Mouse (Mus musculus): Measurements from ENCODE around the gene Cox6a1. TPM values are rescaled to one million over a fixed set of nuclear protein-coding genes. Genes with fewer than 3 reads are reported as not detected.
A peak's percentile ranks its signal among the peaks of the same experiment; 100 is the strongest.
"Not testable (repeated sequence)": the region's sequence is repeated elsewhere in the genome, so short reads cannot be mapped to it uniquely, and the experiment has no call there.

Gene Cox6a1
- not detected in 2 replicates for polyA plus RNA-seq (2012; ENCODE audit: insufficient read depth, insufficient read length, low replicate concordance, missing spikeins)

DNA sequence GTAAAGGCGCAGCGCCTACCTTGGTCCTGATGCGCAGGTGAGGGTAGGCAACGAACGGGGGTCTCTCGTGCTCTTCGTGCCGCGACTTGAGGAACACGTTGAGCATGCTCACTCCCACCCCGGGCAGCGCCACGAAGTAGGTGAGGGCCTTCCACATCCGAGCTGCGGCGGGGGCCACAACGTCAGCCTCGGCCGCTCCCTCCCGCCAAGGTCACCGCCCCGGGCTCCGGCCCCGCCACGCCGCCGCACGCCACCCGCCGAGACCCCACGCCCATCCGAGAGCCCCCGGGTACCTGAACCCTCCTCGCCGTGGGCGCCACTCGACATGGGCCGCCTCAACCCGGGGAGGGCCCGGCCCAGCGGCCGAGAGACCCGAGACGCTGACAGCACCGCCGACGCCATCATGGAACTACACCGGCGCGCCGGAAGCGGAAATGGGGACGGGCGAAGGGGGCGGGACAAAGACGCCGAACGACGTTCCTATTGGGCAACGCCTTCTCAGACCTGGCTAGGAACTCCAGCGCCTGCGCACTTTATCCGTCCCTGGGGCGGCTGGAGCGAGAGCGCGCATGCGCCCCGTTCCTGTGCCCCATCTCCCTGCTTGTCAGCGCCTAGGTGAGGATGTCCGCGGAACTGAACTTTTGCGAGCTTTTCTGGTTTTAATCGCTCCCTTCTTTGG lies at the start of gene Cox6a1:
Cox6a1 (minus strand) TSS at position 436 of the 679 bp plus-strand sequence.
- peak within 1 kb of the TSS; percentile 91 for H3K4me3 ChIP-seq (ENCODE audit: insufficient read depth, low read depth, low read length)
- H3K27ac ChIP-seq (ENCODE audit: insufficient read depth, low read depth, low read length) = peak within 1 kb of the TSS; percentile 71
- 1% methylated on average over 67 of the region's 74 CpGs for WGBS
- 0 out of 2 replicates have a peak, but pooled peaks cover 2% of the 10 kb centered on the region for H3K4me1 ChIP-seq (ENCODE audit: control insufficient read depth, insufficient read depth, low read length)
- 0 out of 2 replicates have a peak, but pooled peaks have one; percentile 12 for TF ChIP-seq CTCF (IDR thresholded peaks at IDR 0.05; ENCODE audit: insufficient read depth, low read depth, low read length)
- TF ChIP-seq POLR2A (IDR thresholded peaks at IDR 0.05; ENCODE audit: insufficient read depth, low read depth, low read length) = peak; percentile 85

DNA sequence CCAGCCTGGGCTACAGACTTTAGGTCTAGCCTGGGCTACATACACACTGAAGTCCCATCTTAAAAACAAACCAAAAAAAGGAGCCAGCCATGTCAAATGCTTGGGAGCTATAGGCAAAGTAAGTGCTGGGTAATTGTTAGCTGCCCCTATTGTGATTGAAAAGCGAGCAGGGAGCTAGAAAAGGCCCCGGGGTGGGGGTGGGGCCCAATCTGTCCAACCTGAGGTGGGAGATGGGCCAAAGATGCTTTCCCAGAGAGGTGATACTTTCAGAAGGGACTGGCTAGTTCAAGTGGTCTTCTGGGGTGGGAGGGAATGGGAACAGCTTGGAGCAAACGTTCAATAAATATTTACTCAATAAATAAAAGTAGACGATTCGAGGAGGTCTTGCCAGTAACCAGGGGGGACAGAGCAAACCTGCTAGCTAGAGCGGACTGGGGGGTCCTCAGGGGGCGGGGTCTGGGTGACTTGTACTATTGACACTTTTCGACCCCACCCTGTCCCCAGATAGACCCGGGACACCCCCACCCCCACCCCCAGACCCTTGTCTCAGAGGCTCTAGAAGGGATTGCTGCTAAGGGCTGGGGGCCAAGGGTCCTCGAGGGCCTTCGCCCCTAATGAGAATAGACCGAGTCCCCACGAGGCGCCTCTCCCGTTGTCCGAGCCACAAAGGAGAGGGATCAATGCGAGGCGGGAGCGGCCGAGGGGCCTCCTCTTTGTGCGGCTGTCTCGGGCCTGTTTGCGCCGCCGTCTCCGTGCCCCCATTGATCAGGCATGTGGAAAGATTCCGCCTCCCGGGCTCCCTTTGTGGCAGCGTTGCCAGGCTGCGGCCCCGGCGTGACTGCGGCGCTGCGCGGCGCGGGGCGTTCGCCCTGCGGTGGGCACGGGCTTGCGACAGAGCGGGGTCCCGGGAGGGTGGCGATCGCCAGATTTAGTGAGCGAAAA lies 49.3 kb upstream of the Cox6a1 start:
- Histone ChIP-seq H3K4me1 (ENCODE audit: control insufficient read depth, insufficient read depth, low read length) (peaks cover 10% of the 10 kb centered on the region), H3K4me3 (ENCODE audit: insufficient read depth, low read depth, low read length) (peak overlapping the region; percentile 46), H3K27ac (ENCODE audit: insufficient read depth, low read depth, low read length) (no peak overlapping the region)
- 5% methylated on average over 48 of the region's 48 CpGs for WGBS
- TF ChIP-seq POLR2A (IDR thresholded peaks at IDR 0.05; ENCODE audit: insufficient read depth, low read depth, low read length) (peak; percentile 25; the same call in 1 of the 2 replicates), CTCF (IDR thresholded peaks at IDR 0.05; ENCODE audit: insufficient read depth, low read depth, low read length) (no peak)

DNA sequence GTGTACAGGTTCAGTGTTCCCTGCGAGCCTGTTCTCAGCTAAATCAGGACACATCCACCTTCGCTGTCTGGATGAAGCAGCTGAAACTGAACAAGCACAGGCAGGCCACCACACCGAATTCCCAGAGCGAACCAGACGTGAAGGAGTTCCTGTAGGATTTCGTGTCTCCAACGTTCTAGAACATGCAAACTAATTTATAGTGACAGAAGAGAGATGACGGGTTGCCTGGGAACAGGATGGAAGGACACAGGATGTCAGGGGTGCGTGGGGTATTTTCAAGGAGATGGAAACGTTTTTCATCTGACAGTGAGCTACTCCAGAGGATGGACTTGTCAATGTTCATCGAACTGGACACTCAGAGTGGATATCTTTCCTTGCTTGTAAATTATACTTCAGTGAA lies 47.9 kb upstream of the Cox6a1 start:
- WGBS = 89% methylated on average over 11 of the region's 11 CpGs
- no peak overlapping the region for H3K4me3 ChIP-seq (ENCODE audit: insufficient read depth, low read depth, low read length)
- H3K27ac ChIP-seq (ENCODE audit: insufficient read depth, low read depth, low read length) = no peak overlapping the region
- TF ChIP-seq CTCF (IDR thresholded peaks at IDR 0.05; ENCODE audit: insufficient read depth, low read depth, low read length) = no peak
- TF ChIP-seq POLR2A (IDR thresholded peaks at IDR 0.05; ENCODE audit: insufficient read depth, low read depth, low read length) = no peak
- H3K4me1 ChIP-seq (ENCODE audit: control insufficient read depth, insufficient read depth, low read length) = peaks cover 10% of the 10 kb centered on the region

DNA sequence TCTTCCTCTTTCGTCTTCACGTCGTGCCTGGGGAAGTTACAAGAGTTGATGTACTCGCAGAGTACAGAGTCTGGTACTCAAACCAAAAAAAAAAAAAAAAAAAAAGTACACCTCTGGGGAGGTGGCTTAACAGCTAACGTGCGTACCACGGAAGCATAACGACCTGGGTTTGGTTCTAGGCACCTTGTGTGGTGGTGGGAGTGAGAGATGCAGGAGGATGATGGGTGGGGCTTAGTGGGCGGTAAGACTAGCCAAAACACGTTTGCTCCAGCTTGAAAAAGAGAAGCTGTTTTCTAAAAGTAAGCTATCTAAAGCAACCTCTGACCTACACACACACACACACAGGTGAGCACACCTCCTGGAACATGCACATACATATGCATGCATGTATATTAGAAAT lies 46.1 kb upstream of the Cox6a1 start:
- Histone ChIP-seq H3K4me3 (ENCODE audit: insufficient read depth, low read depth, low read length) (no peak overlapping the region), H3K27ac (ENCODE audit: insufficient read depth, low read depth, low read length) (no peak overlapping the region), H3K4me1 (ENCODE audit: control insufficient read depth, insufficient read depth, low read length) (peaks cover 10% of the 10 kb centered on the region)
- TF ChIP-seq POLR2A (IDR thresholded peaks at IDR 0.05; ENCODE audit: insufficient read depth, low read depth, low read length) (no peak), CTCF (IDR thresholded peaks at IDR 0.05; ENCODE audit: insufficient read depth, low read depth, low read length) (no peak)
- 50% methylated on average over 10 of the region's 10 CpGs for WGBS

DNA sequence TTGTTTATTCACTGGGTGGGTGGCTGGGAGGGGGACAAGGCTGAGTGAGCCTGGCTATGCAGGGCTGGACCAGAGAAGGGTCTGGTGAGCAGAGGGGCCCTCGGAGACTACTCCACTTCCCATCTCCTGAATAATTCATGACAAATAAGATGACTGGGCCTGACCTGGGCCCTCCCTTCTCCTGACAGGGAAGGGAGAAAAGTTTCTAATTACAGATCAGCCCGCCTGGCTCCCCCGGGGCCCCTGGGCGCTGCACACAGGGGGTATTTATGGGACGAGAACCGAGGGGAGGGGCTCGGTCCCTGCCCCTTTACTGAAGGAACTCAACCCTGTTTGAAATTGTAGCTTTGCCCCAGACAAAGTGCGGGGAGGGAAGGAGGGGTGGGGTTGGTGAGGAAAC lies 45.4 kb upstream of the Cox6a1 start:
- Histone ChIP-seq H3K4me3 (ENCODE audit: insufficient read depth, low read depth, low read length) (no peak overlapping the region), H3K27ac (ENCODE audit: insufficient read depth, low read depth, low read length) (no peak overlapping the region), H3K4me1 (ENCODE audit: control insufficient read depth, insufficient read depth, low read length) (peaks cover 10% of the 10 kb centered on the region)
- 22% methylated on average over 8 of the region's 8 CpGs for WGBS
- no peak for TF ChIP-seq POLR2A (IDR thresholded peaks at IDR 0.05; ENCODE audit: insufficient read depth, low read depth, low read length)
- TF ChIP-seq CTCF (IDR thresholded peaks at IDR 0.05; ENCODE audit: insufficient read depth, low read depth, low read length) = no peak

DNA sequence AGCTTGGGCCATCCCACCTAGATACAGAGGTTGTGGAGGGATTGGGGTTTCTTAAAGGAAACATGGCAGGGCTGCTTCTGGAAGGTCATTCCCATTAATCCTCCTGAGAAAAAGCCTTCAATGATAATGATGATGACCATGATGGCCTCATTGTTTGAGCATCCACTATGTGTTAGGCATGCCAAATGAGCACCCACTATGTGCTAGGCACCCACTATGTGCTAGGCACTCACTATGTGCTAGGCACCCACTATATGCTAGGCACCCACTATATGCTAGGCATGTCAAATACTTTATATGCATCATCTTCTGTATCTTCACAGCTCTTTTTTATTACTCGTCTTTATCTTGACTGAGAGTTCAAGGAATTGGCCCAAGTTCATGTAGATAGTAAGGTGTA lies 44.2 kb upstream of the Cox6a1 start:
- H3K4me3 ChIP-seq (ENCODE audit: insufficient read depth, low read depth, low read length) = no peak overlapping the region
- H3K4me1 ChIP-seq (ENCODE audit: control insufficient read depth, insufficient read depth, low read length) = peaks cover 3% of the 10 kb centered on the region; the same call in 1 of the 2 replicates
- TF ChIP-seq POLR2A (IDR thresholded peaks at IDR 0.05; ENCODE audit: insufficient read depth, low read depth, low read length) (no peak), CTCF (IDR thresholded peaks at IDR 0.05; ENCODE audit: insufficient read depth, low read depth, low read length) (no peak)
- H3K27ac ChIP-seq (ENCODE audit: insufficient read depth, low read depth, low read length) = no peak overlapping the region
- 93% methylated on average over 1 of the region's 1 CpGs for WGBS

DNA sequence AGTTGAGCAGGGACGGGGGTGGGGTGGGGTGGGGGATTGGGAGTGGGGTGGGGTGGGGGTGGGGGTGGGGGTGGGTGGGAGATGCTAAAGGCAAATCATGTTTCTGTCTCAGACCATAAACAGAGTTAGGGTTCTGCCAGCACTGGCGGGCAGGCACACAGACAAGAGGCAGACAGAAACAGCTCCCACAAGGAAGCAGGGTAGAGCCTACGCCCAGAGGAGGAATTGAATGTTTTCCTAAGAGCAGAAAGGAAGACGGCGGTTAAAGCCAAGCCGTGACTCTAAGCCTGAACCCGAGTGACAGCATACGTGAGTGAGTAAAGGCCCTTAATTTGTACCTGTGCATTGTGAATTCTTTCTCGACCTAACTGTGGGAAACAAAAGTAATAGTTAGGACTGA lies 43.2 kb upstream of the Cox6a1 start:
- H3K4me3 ChIP-seq (ENCODE audit: insufficient read depth, low read depth, low read length) = no peak overlapping the region
- H3K4me1 ChIP-seq (ENCODE audit: control insufficient read depth, insufficient read depth, low read length) = 0 out of 2 replicates have a peak, but pooled peaks cover 3% of the 10 kb centered on the region
- no peak for TF ChIP-seq POLR2A (IDR thresholded peaks at IDR 0.05; ENCODE audit: insufficient read depth, low read depth, low read length)
- TF ChIP-seq CTCF (IDR thresholded peaks at IDR 0.05; ENCODE audit: insufficient read depth, low read depth, low read length) = no peak
- no peak overlapping the region for H3K27ac ChIP-seq (ENCODE audit: insufficient read depth, low read depth, low read length)
- 48% methylated on average over 9 of the region's 9 CpGs for WGBS

DNA sequence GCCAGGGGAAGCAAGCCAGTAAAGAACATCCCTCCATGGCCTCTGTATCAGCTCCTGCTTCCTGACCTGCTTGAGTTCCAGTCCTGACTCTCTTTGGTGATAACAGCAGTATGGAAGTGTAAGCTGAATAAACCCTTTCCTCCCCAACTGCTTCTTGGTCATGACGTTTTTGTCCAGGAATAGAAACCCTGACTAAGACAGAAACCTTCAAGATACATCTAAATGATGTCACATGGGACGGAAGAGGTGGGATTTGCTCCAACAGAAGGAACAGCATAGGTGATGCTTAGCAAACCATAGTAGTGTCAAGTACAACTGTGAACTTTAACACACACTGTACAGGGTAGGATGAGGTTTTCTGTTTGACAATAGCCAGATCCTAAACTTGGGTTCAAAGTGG lies 30.1 kb upstream of the Cox6a1 start:
- H3K27ac ChIP-seq (ENCODE audit: insufficient read depth, low read depth, low read length); H3K4me3 ChIP-seq (ENCODE audit: insufficient read depth, low read depth, low read length); H3K4me1 ChIP-seq (ENCODE audit: control insufficient read depth, insufficient read depth, low read length): not testable (repeated sequence)
- 83% methylated on average over 2 of the region's 2 CpGs for WGBS

DNA sequence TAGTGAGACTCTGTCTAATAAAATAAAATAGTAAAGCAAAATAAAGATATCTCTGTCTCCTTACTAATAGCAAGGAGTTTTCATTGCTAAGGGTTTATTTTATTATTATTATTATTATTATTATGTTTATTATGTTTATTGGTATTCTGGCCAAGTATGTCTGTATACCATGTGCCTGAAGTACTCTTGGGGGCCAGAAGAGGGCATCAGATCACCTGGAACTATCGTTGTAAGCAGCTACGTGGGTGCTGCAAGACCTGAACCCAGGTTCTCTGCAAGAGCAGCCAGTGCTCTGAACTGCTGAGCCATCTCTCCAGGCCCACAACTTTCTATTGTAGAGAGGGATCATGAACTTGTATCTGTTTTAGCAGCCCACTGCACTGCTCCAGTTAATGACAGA lies 26.7 kb upstream of the Cox6a1 start:
- TF ChIP-seq CTCF (IDR thresholded peaks at IDR 0.05; ENCODE audit: insufficient read depth, low read depth, low read length) = no peak
- no peak for TF ChIP-seq POLR2A (IDR thresholded peaks at IDR 0.05; ENCODE audit: insufficient read depth, low read depth, low read length)
- 92% methylated on average over 2 of the region's 2 CpGs for WGBS
- H3K4me1 ChIP-seq (ENCODE audit: control insufficient read depth, insufficient read depth, low read length) = peaks cover 3% of the 10 kb centered on the region
- H3K27ac ChIP-seq (ENCODE audit: insufficient read depth, low read depth, low read length) = no peak overlapping the region
- H3K4me3 ChIP-seq (ENCODE audit: insufficient read depth, low read depth, low read length) = no peak overlapping the region
